Mouse (Mus musculus) ES-Bruce4 (cell line): ENCODE data around the gene Cep170b.

Source experiments
- CTCF ChIP-seq: IDR thresholded peaks from one replicate; pipeline ENCODE4 v1.8.1; 2011; ENCODE audit warnings: low read depth, low read length
- POLR2A ChIP-seq: IDR thresholded peaks from one replicate; pipeline ENCODE4 v1.8.1; 2011; ENCODE audit warnings: low read length; ENCODE audit not compliant: insufficient read depth

GRCm38 (mm10) chr12:112746461-112746807 is 26.2 kb downstream of the Cep170b start:
- TF ChIP-seq POLR2A (no peak), CTCF (no peak)
